Comparison of ENCODE assay signal across 24 mouse cellular contexts in the genomic region with DNA sequence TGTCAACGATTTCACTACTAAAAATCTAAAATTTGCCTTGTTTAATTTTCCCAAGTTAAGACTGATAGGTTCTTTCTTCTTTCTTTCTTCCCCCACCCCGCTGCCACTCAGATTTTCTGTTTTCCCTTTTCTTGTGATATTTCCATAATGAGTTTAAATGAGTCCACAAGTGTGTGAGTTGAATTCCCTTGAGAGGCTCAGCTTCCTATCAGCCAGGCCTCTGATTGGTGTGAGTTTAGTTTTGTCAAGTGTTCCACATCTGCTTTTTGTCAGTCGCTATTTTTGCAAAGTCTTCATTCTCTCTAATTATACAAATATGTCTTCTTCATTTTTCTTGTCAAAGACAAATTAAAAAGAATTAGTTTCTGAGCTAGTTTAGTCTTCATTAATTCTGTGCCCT.
DNase-seq lines count a peak whose midpoint lies in the region; ATAC-seq and TF ChIP-seq lines count a peak whose summit lies in the region.
"Had no signal": no experiment of that assay in that cellular context is flagged by ENCODE, and none has a peak within 500 bp of the region (broad histone marks: within the 10 kb centered on the region; RNA-seq: fewer than 3 reads in every experiment).

No protein-coding gene starts in this region.

- H3K4me1 ChIP-seq in heart, adult 2 months (ENCODE audit: control insufficient read depth, insufficient read depth, low read length) = no peaks in the 10 kb centered on the region; the same call in 1 of the 2 replicates
- peaks cover 0 to 30% of the 10 kb centered on the region in 2 experiments; a peak in 2 of 4 replicates for H3K4me1 ChIP-seq in CH12.LX (ENCODE audit: control insufficient read depth in 1 of 2, insufficient read depth in 2 of 2)
- peaks cover 8% of the 10 kb centered on the region for H3K4me1 ChIP-seq in embryonic facial prominence, embryonic 14.5 days (ENCODE audit: control insufficient read depth, insufficient read depth, low read length)
- no peaks in the 10 kb centered on the region for H3K4me1 ChIP-seq in intestine, postnatal 0 days (replicated peaks; ENCODE audit: control insufficient read depth, insufficient read depth, low read length)
- H3K4me1 ChIP-seq: heart, embryonic 10.5 days; hindbrain, embryonic 12.5 days had no signal

- no peak overlapping the region for H3K4me3 ChIP-seq in heart, adult 2 months
- no peak overlapping the region for H3K4me3 ChIP-seq in CH12.LX (replicated peaks in 1 of 3; ENCODE audit: low read depth in 2 of 3, low read length in 2 of 3, poor library complexity in 1 of 3)
- no peak overlapping the region for H3K4me3 ChIP-seq in embryonic facial prominence, embryonic 14.5 days (ENCODE audit: low read depth, low read length)
- no peak overlapping the region for H3K4me3 ChIP-seq in intestine, postnatal 0 days (ENCODE audit: low read depth, low read length)
- H3K4me3 ChIP-seq: embryonic facial prominence, embryonic 12.5 days; forebrain, embryonic 13.5 days; gastrocnemius, adult 2 months; heart, embryonic 10.5 days; hindbrain, embryonic 12.5 days had no signal

- WGBS in heart, adult 2 months = 47% methylated on average over 3 of the region's 3 CpGs
- 33% methylated on average over 3 of the region's 3 CpGs for WGBS in embryonic facial prominence, embryonic 14.5 days
- 63% methylated on average over 3 of the region's 3 CpGs for WGBS in intestine, postnatal 0 days

- intact Hi-C loops in heart, adult 2 months (cut with DNase I) = no loop called here

- H3K4me2 ChIP-seq in CH12.LX (ENCODE audit: insufficient read depth, low read depth, poor library complexity, severe bottlenecking) = peak overlapping the region; percentile 84
- no peak overlapping the region for H3K4me2 ChIP-seq in embryonic facial prominence, embryonic 14.5 days (ENCODE audit: low read depth, low read length)
- no peak overlapping the region for H3K4me2 ChIP-seq in intestine, postnatal 0 days (replicated peaks; ENCODE audit: low read depth)
- H3K4me2 ChIP-seq: embryonic facial prominence, embryonic 12.5 days; forebrain, embryonic 13.5 days; hindbrain, embryonic 12.5 days had no signal

- TF ChIP-seq POLR2A in heart, adult 2 months (IDR thresholded peaks at IDR 0.05; ENCODE audit: insufficient read depth, low read depth, low read length) = no peak
- no peak for TF ChIP-seq POLR2A in CH12.LX (IDR thresholded peaks at IDR 0.05; ENCODE audit: low read depth, low read length)

- no peaks in the 10 kb centered on the region for H3K36me3 ChIP-seq in heart, adult 2 months (ENCODE audit: control insufficient read depth, insufficient read depth, low read length)
- H3K36me3 ChIP-seq in CH12.LX (replicated peaks in 1 of 2; ENCODE audit: control insufficient read depth in 1 of 2, insufficient read depth in 1 of 2, low read length in 1 of 2) = no peaks in the 10 kb centered on the region
- H3K36me3 ChIP-seq in embryonic facial prominence, embryonic 14.5 days (ENCODE audit: control insufficient read depth, insufficient read depth, low read length) = no peaks in the 10 kb centered on the region
- no peaks in the 10 kb centered on the region for H3K36me3 ChIP-seq in intestine, postnatal 0 days (ENCODE audit: control insufficient read depth, insufficient read depth)
- H3K36me3 ChIP-seq: embryonic facial prominence, embryonic 12.5 days; heart, embryonic 10.5 days; hindbrain, embryonic 12.5 days had no signal

- in situ Hi-C loops in CH12.LX (cut with MboI; ENCODE audit: low pct_ligation_motif_present, low pct_unique_long_range_greater_than_20kb, low sequenced_read_pairs) = no loop called here

- H3K9me3 ChIP-seq in CH12.LX (replicated peaks; ENCODE audit: low read length) = no peaks in the 10 kb centered on the region
- no peaks in the 10 kb centered on the region for H3K9me3 ChIP-seq in embryonic facial prominence, embryonic 14.5 days (ENCODE audit: control insufficient read depth, low read length)
- no peaks in the 10 kb centered on the region for H3K9me3 ChIP-seq in intestine, postnatal 0 days (ENCODE audit: control insufficient read depth)
- H3K9me3 ChIP-seq: embryonic facial prominence, embryonic 12.5 days; forebrain, embryonic 13.5 days; heart, embryonic 10.5 days; hindbrain, embryonic 12.5 days had no signal

- ATAC-seq in embryonic facial prominence, embryonic 14.5 days (ENCODE audit: low read depth) = no peak
- no peak for ATAC-seq in intestine, postnatal 0 days
- ATAC-seq in activated CD4-positive, CD25-positive, alpha-beta regulatory T cell, adult 4 months = no peak
- ATAC-seq: CD4-positive, CD25-positive, alpha-beta regulatory T cell, adult 4 months; forebrain, embryonic 13.5 days; hindbrain, embryonic 16.5 days; inflammation-experienced regulatory T-cells, adult 6 months had no signal

- H3K79me2 ChIP-seq in heart, adult 2 months (replicated peaks; ENCODE audit: control insufficient read depth, insufficient read depth, low read length) = no peaks in the 10 kb centered on the region
- no peaks in the 10 kb centered on the region for H3K79me2 ChIP-seq in CH12.LX (replicated peaks; ENCODE audit: control insufficient read depth, extremely low read depth, insufficient read depth, poor library complexity, severe bottlenecking)

- no peak overlapping the region for H3K9ac ChIP-seq in heart, adult 2 months (ENCODE audit: low read depth, low read length)
- no peak overlapping the region for H3K9ac ChIP-seq in CH12.LX (ENCODE audit: insufficient read depth, low read depth)
- H3K9ac ChIP-seq in embryonic facial prominence, embryonic 14.5 days (ENCODE audit: low read depth, low read length) = no peak overlapping the region
- no peak overlapping the region for H3K9ac ChIP-seq in intestine, postnatal 0 days (ENCODE audit: low read depth, low read length)
- H3K9ac ChIP-seq: embryonic facial prominence, embryonic 12.5 days; forebrain, embryonic 13.5 days; hindbrain, embryonic 12.5 days had no signal

- TF ChIP-seq CTCF in heart, adult 2 months (IDR thresholded peaks at IDR 0.05) = no peak
- no peak for TF ChIP-seq CTCF in CH12.LX (conservative IDR thresholded peaks at IDR 0.05 in 1 of 2, IDR thresholded peaks at IDR 0.05 in 1 of 2; ENCODE audit: low read depth in 2 of 2, low read length in 2 of 2)
- TF ChIP-seq CTCF in intestine, postnatal 0 days (IDR thresholded peaks at IDR 0.05; ENCODE audit: low read depth) = no peak

- no peak for TF ChIP-seq RAD21 in CH12.LX (IDR thresholded peaks at IDR 0.05; ENCODE audit: low read depth, low read length)

- dilution Hi-C loops in CH12.LX (cut with MboI; ENCODE audit: extremely low pct_ligation_motif_present, extremely low pct_unique_long_range_greater_than_20kb, low sequenced_read_pairs) = no loop called here

- H3K27me3 ChIP-seq in heart, adult 2 months (ENCODE audit: control insufficient read depth, insufficient read depth, low read length) = no peaks in the 10 kb centered on the region
- H3K27me3 ChIP-seq in CH12.LX (replicated peaks) = no peaks in the 10 kb centered on the region
- no peaks in the 10 kb centered on the region for H3K27me3 ChIP-seq in embryonic facial prominence, embryonic 14.5 days (replicated peaks; ENCODE audit: control insufficient read depth, insufficient read depth, low read length)
- no peaks in the 10 kb centered on the region for H3K27me3 ChIP-seq in intestine, postnatal 0 days (replicated peaks; ENCODE audit: control insufficient read depth, insufficient read depth, low read length)
- H3K27me3 ChIP-seq: embryonic facial prominence, embryonic 12.5 days; forebrain, embryonic 13.5 days; hindbrain, embryonic 12.5 days had no signal

- DNase-seq in heart, adult 8-10 months (ENCODE audit: low spot score) = peak; percentile 3
- no peak for DNase-seq in heart, adult 2 months
- DNase-seq in A20 (ENCODE audit: low read depth, low spot score) (peak; percentile 62), CH12.LX (ENCODE audit: extremely low read depth) (peak; percentile 88)
- peak; percentile 10 for DNase-seq in embryonic facial prominence, embryonic 14.5 days (ENCODE audit: low spot score)
- DNase-seq: adrenal gland, adult 2 months; adrenal gland, postnatal 25 days; B cell, adult 2 months; cerebellum, adult 2 months; cerebellum, postnatal 10 days; gastrocnemius, adult 2 months; gastrocnemius, postnatal 25 days; heart, postnatal 10 days; heart, postnatal 4 days; kidney, adult 18-20 months had no signal

- TF ChIP-seq EP300 in heart, adult 2 months (IDR thresholded peaks at IDR 0.05; ENCODE audit: insufficient read depth, low read depth, low read length) = no peak
- peak; percentile 75 for TF ChIP-seq EP300 in CH12.LX (IDR thresholded peaks at IDR 0.05; ENCODE audit: low read length)

- H3K27ac ChIP-seq in heart, adult 2 months = no peak overlapping the region
- no peak overlapping the region for H3K27ac ChIP-seq in CH12.LX (ENCODE audit: insufficient read depth, low read depth)
- H3K27ac ChIP-seq in embryonic facial prominence, embryonic 14.5 days (replicated peaks; ENCODE audit: low read depth, low read length) = no peak overlapping the region
- no peak overlapping the region for H3K27ac ChIP-seq in intestine, postnatal 0 days (ENCODE audit: low read depth, low read length)
- H3K27ac ChIP-seq: embryonic facial prominence, embryonic 12.5 days; forebrain, embryonic 13.5 days; gastrocnemius, adult 2 months; heart, embryonic 10.5 days; hindbrain, embryonic 12.5 days had no signal

TF ChIP-seq in CH12.LX, 34 proteins besides CTCF, POLR2A, EP300 and RAD21 (continues in another document):
- TF ChIP-seq MXI1 (IDR thresholded peaks at IDR 0.05; ENCODE audit: low read depth, low read length) (no peak), ZKSCAN1 (IDR thresholded peaks at IDR 0.05; ENCODE audit: borderline replicate concordance, low read depth, low read length) (no peak), MYC (IDR thresholded peaks at IDR 0.05; ENCODE audit: low read depth, low read length) (no peak), CHD1 (IDR thresholded peaks at IDR 0.05; ENCODE audit: low read depth, low read length) (no peak), NRF1 (IDR thresholded peaks at IDR 0.05; ENCODE audit: low read depth, low read length) (no peak), USF2 (conservative IDR thresholded peaks at IDR 0.05; ENCODE audit: low read depth, low read length) (no peak), E2F4 (IDR thresholded peaks at IDR 0.05; ENCODE audit: insufficient replicate concordance, low read depth, low read length) (no peak), POLR2AphosphoS2 (IDR thresholded peaks at IDR 0.05; ENCODE audit: low read depth, low read length) (no peak), ZMIZ1 (IDR thresholded peaks at IDR 0.05; ENCODE audit: low read depth, low read length) (no peak), SMC3 (IDR thresholded peaks at IDR 0.05; ENCODE audit: low read depth, low read length) (no peak), GABPA (IDR thresholded peaks at IDR 0.05; ENCODE audit: insufficient replicate concordance, low read depth, low read length) (no peak), NELFE (IDR thresholded peaks at IDR 0.05; ENCODE audit: low read depth, low read length) (no peak), USF1 (IDR thresholded peaks at IDR 0.05; ENCODE audit: low read depth, low read length) (no peak), ZC3H11A (IDR thresholded peaks at IDR 0.05; ENCODE audit: low read depth, low read length) (no peak), BHLHE40 (IDR thresholded peaks at IDR 0.05; ENCODE audit: low read depth, low read length) (peak; percentile 59; the same call in 1 of the 2 replicates), ELF1 (IDR thresholded peaks at IDR 0.05; ENCODE audit: low read depth, low read length) (no peak)

Comparison
In these comparisons a context has a peak if more than half of its experiments do, and no peak if none do; other contexts are left out.
1. DNase-seq: peak in heart, adult 8-10 months (single experiment), A20 (single experiment), CH12.LX (single experiment) and embryonic facial prominence, embryonic 14.5 days (single experiment); none in heart, adult 2 months (0 of 2).